Mouse (Mus musculus): ENCODE measurements around the gene Nr1d1.

Nr1d1 gene

GRCm38 (mm10) chr11:98769007-98769954 is 5.9 kb downstream of the Nr1d1 start:
- no peak for DNase-seq

- DNase-seq = no peak
These were observed 6.8 kb downstream of the Nr1d1 start for GRCm38 (mm10) chr11:98768127-98769006.

GRCm38 (mm10) chr11:98767713-98768112 is 7.4 kb downstream of the Nr1d1 start:
- no peak for DNase-seq

GRCm38 (mm10) chr11:98767276-98767675 is 7.9 kb downstream of the Nr1d1 start:
- DNase-seq = peak in 1 of 2 experiments; percentile 67

- no peak for DNase-seq
These were observed 8.3 kb downstream of the Nr1d1 start for GRCm38 (mm10) chr11:98766816-98767215.

GRCm38 (mm10) chr11:98766346-98766745 is 8.8 kb downstream of the Nr1d1 start:
- no peak for DNase-seq

- DNase-seq = peak in 1 of 2 experiments; percentile 69
These were observed 9.5 kb downstream of the Nr1d1 start for GRCm38 (mm10) chr11:98765421-98766309.

- DNase-seq = no peak
These were observed 10.4 kb downstream of the Nr1d1 start for GRCm38 (mm10) chr11:98764746-98765145.

GRCm38 (mm10) chr11:98764091-98764490 is 11.0 kb downstream of the Nr1d1 start:
- DNase-seq = no peak

GRCm38 (mm10) chr11:98763502-98763861 is 11.7 kb downstream of the Nr1d1 start:
- DNase-seq = no peak

- DNase-seq = peak in 1 of 2 experiments; percentile 73
These were observed 12.2 kb downstream of the Nr1d1 start for GRCm38 (mm10) chr11:98762756-98763501.

GRCm38 (mm10) chr11:98761939-98762338 is 13.2 kb downstream of the Nr1d1 start:
- no peak for DNase-seq

- DNase-seq = no peak
These were observed 18.4 kb downstream of the Nr1d1 start for GRCm38 (mm10) chr11:98756711-98757110.

- peak in 1 of 2 experiments; percentile 52 for DNase-seq
These were observed 19.3 kb downstream of the Nr1d1 start for GRCm38 (mm10) chr11:98755726-98756380.

- DNase-seq = peak; percentile 77 to 89
These were observed 20.4 kb downstream of the Nr1d1 start for GRCm38 (mm10) chr11:98754621-98755181.

GRCm38 (mm10) chr11:98754151-98754620 is 20.9 kb downstream of the Nr1d1 start:
- no peak for DNase-seq

GRCm38 (mm10) chr11:98753264-98753663 is 21.9 kb downstream of the Nr1d1 start:
- DNase-seq = no peak

- DNase-seq = peak in 1 of 2 experiments; percentile 46
These were observed 22.5 kb downstream of the Nr1d1 start for GRCm38 (mm10) chr11:98752562-98753140.

- DNase-seq = peak; percentile 68 to 70
These were observed 23.8 kb downstream of the Nr1d1 start for GRCm38 (mm10) chr11:98751221-98751782.
